Mouse (Mus musculus) urinary bladder, postnatal 36 days (tissue): ENCODE data around the gene Ppp3ca.
"Not testable (repeated sequence)": the region's sequence is repeated elsewhere in the genome, so short reads cannot be mapped to it uniquely, and the experiment has no call there.

ENCODE experiments used
- DNase-seq, 2 experiments: peaks; one replicate each; pipeline ENCODE4 v3.0.0; 2022; ENCODE audit warnings: low spot score in 2 of 2, mixed read lengths in 1 of 2

The Ppp3ca gene

DNA sequence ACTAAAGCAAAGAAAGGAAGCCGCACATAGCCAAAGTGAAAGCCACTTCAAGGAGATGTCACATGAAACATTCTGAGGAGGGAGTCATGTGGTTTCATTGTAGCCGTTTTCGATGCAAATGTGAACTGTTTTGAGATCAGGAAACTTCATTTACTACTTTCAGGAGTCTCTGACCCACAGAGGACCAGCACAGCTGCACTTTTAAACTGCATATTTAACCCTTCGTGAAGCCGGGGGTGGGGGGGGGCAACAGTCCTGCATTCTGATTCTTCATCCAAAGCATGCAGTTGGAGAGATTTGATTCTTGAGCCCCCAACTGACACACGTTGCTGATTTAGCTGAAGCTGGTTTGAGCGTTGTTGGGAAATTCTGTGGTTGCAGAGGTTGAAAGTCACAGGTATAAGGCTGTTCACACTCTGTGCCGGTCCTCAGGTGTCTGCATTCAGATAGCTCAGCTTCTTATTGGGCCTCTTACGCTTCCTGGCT lies 18.2 kb downstream of the Ppp3ca start:
- DNase-seq: no peak

GRCm38 (mm10) chr3:136689793-136690543 lies 20.0 kb downstream of the Ppp3ca start:
- DNase-seq: no peak

DNA sequence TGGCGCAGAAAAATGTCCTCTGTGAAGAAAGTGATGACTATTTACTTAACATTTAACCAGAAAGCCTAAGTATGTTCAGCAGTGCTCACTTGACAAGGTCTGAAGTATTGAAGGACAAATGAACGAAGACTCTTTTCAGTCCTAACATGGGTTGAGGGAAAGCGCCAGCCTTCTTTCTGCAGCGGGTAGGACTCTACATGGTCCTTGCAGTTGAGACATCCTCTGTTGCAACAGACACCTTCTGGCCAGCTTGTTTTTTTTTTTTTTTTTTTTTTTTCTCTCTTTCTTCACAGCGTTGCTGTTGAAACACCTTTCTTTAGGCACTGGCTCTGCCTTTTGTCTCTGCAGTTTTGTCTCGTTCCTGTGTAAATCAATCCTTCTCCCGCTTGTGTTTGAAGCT lies 22.1 kb downstream of the Ppp3ca start:
- no peak for DNase-seq

- no peak for DNase-seq
Observed at GRCm38 (mm10) chr3:136693547-136693946, 23.6 kb downstream of the Ppp3ca start.

DNA sequence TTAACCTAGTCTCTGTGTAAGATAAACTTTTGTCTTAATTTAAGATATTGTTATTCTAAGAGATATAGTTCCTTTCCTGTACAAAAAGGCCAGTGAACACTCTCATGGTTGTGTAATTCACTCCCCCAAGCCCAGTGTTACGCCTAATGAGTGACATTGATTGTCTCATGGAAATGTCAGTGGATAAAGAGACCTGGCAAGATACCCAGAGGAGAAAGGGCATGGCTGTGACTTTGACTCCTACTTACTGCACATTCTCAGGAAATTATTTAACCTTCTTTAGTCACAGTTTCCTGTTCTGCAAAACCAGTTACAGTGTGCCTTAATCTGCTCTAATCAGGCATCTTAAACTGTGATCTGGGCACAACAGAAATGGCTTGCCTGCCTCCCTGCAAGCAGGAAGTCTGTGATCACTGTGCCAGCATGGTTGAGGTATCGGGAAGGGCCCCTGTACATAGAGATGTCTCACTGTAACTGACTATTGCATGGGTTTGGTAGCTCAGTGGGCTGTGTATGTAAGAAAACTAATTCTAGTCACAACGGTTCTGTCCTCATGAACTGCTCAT lies 27.8 kb downstream of the Ppp3ca start:
- DNase-seq: no peak

GRCm38 (mm10) chr3:136699711-136700110 lies 29.8 kb downstream of the Ppp3ca start:
- not testable (repeated sequence) for DNase-seq

DNA sequence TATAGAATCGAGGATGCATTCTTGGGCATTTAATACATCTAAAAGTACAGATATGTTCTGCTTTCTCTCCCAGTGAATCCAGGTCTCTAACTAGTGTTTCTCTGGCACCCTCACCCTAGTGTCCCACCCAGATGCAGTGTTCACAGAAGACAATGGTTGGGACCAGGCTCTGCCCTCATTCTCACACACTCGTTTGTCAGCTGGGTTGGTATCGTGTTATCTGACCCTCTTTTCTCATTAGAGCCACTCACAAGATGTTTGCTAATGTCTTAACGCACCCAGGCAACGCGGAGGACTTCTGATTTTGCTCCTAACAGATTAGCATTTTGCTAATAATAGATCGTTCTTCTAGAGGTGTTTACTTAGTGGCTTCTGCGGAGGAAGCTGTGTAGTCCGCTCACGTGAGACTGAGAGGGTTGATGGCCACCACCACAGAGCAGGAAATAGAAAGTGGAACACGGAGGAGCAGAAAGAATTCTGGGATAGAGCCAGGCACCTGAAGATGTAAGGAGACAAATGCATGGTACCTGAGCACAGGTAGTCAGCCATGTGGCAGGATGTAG lies 30.6 kb downstream of the Ppp3ca start:
- DNase-seq: no peak

DNA sequence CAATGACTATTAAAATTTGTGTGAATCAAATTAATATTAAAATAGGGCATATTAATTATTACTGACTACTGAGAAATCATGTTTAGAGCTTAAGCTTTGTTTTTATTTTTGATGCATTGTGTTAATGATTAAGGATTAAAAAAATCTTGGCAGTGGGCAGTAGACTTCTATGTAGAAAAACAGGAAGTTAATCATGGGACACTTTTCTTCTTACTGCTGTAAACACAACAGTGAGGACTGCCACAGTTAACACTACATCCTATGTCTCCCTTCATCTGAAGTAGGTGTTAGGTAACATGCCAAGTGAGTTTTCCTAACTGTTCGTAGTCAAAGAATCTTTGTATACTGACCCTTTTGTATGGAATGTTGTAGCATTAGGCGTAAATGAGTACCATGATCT lies 32.9 kb downstream of the Ppp3ca start:
- no peak for DNase-seq

GRCm38 (mm10) chr3:136704515-136705247 lies 34.8 kb downstream of the Ppp3ca start:
- no peak for DNase-seq

- DNase-seq: no peak
Observed at GRCm38 (mm10) chr3:136706048-136706447, 36.1 kb downstream of the Ppp3ca start.

- DNase-seq: no peak
Observed at GRCm38 (mm10) chr3:136706771-136707170, 36.8 kb downstream of the Ppp3ca start.

- DNase-seq: no peak
Observed at GRCm38 (mm10) chr3:136707222-136708019, 37.5 kb downstream of the Ppp3ca start.

DNA sequence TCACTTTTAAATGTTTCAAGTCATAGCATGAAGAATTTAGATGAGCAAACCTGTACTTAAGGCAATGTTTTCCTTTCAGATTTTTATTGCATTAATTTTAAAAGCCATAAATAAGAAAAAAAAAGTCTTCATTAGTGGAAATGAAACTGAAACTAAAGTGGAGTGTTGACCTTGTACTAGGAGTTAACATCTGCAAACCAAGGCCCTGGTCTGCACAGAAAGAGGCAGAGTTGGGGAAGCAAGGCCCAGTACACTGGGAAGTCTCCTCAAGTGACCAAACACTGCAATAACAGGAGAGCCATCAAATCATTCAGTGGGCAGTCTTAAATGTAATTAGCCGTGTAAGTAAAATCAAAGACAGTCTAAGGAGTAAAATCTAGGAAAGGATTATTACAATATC lies 38.3 kb downstream of the Ppp3ca start:
- no peak for DNase-seq

DNA sequence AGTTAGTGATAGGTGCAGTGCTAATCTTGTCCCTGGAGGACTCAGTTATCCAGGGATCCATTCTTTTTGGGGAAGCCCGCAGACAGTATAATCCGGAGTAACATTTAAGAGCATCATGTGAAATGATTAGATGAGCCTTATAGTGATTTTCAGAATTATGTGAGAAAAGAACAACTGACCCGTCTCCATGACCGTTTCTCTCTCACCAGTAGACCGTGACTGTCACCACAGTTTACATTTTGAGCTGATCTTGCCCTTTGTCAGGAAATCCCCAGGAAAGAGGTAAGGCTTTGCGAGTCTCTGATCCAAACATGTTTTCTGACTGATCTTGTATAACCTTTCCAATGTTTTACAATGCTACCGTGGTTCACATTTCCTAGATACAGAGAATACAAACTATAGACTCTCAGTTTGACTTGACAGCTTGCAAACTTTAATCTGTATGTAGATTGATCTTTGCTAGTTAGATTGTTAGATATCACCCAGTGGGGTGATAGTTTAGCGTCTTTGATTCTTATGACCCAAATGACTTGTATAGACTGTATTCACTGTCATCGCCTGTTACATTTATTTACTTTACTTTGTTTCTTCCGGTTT lies 40.5 kb downstream of the Ppp3ca start:
- no peak for DNase-seq

- DNase-seq: no peak
Observed at GRCm38 (mm10) chr3:136714307-136715039, 44.5 kb downstream of the Ppp3ca start.

GRCm38 (mm10) chr3:136716247-136716646 lies 46.3 kb downstream of the Ppp3ca start:
- no peak for DNase-seq

DNA sequence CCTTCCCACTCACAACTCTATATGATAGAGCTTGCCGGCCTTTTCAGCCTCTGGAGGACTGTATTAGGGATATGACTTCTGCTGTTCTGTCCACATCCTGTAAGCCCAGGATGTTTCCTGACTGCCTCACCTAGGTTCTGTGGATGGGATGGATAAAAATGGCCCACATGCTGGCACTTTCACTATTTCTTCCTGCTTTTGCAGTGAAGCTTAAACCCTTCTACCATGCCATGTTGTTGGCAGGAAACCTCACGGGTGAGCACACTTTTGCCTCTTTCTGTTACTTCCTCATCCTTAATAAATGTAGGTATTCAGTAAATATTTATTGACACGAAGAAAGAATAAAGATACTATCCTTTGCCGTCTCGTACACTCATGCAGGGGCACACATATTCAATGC lies 48.5 kb downstream of the Ppp3ca start:
- DNase-seq: no peak

- no peak for DNase-seq
Observed at GRCm38 (mm10) chr3:136721241-136721640, 51.3 kb downstream of the Ppp3ca start.

DNA sequence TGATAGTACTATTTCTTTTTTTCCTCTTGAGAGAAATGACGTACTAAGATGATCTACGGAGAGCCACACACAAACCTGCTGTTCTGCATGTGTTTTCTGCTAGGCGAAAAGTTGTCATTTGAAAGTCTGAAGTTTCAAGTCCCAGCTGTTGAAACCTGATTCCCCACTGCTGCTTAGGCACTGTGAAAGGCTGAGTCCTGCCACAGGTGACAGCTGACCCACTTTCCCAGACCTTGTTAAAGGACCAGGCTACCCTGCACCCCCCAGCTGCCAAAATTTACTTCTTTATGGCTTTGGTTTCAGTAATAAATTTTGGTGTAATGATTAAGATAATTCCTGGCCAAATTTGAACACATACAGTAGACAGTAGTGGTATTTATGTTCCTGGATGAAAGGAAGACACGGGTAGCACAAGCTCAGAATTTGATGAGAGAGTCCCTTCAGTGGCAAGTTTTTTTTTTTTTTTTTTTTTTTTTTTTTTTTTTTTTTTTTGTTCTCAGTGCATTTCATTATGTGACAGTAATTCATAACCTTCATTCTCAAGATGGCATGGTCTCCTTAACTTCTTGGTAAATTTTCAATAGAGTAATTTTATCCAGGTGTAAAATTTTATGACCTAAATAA lies 52.0 kb downstream of the Ppp3ca start:
- no peak for DNase-seq

- DNase-seq: no peak
Observed at GRCm38 (mm10) chr3:136722493-136722892, 52.6 kb downstream of the Ppp3ca start.
